Mouse (Mus musculus) midbrain, embryonic 10.5 days (tissue): ENCODE data around the gene Bcl2l2. TPM values are rescaled to one million over a fixed set of nuclear protein-coding genes. Genes with fewer than 3 reads are reported as not detected.

Experiments
- DNase-seq: peaks from one replicate; pipeline ENCODE4 v3.0.0-alpha.2; 2017; ENCODE audit warnings: low spot score
- H3K27ac ChIP-seq: fragments of 300-500 bp; sonication (generic); replicated peaks from 2 replicates; pipeline ENCODE4 v1.5.1; 2016; ENCODE audit warnings: mild to moderate bottlenecking
- H3K27me3 ChIP-seq: fragments of 300-500 bp; sonication (generic); 2 replicates; pipeline ENCODE4 v1.6.1; 2016; ENCODE audit warnings: low read depth, mild to moderate bottlenecking; ENCODE audit not compliant: poor library complexity, severe bottlenecking
- H3K36me3 ChIP-seq: fragments of 300-500 bp; sonication (generic); 2 replicates; pipeline ENCODE4 v1.6.1; 2016; ENCODE audit warnings: mild to moderate bottlenecking, moderate library complexity
- H3K4me1 ChIP-seq: fragments of 300-500 bp; sonication (generic); 2 replicates; pipeline ENCODE4 v1.6.1; 2016
- H3K4me3 ChIP-seq: fragments of 300-500 bp; sonication (generic); 2 replicates; pipeline ENCODE4 v1.5.1; 2016; ENCODE audit warnings: mild to moderate bottlenecking, moderate library complexity
- H3K9me3 ChIP-seq: fragments of 300-500 bp; sonication (generic); replicated peaks from 2 replicates; pipeline ENCODE4 v1.6.1; 2016; ENCODE audit warnings: mild to moderate bottlenecking
- WGBS: fragments of 180-500 bp; shearing (Covaris S2); methylation state at CpG from one replicate; pipeline ENCODE4 v1.1.7; 2016; 5-methylcytosine and 5-hydroxymethylcytosine counted together
- polyA plus RNA-seq: library from polyadenylated mRNA; unstranded; fragments of >200 nt; fragmentation: Nextera tagmentation; extraction: Ambion mirVana; gene quantifications from 2 replicates; pipeline ENCODE4 v1.2.1, GENCODE M21; 2016

Gene Bcl2l2
- polyA plus RNA-seq: 2.7 and 3.4 TPM in 2 replicates

DNA sequence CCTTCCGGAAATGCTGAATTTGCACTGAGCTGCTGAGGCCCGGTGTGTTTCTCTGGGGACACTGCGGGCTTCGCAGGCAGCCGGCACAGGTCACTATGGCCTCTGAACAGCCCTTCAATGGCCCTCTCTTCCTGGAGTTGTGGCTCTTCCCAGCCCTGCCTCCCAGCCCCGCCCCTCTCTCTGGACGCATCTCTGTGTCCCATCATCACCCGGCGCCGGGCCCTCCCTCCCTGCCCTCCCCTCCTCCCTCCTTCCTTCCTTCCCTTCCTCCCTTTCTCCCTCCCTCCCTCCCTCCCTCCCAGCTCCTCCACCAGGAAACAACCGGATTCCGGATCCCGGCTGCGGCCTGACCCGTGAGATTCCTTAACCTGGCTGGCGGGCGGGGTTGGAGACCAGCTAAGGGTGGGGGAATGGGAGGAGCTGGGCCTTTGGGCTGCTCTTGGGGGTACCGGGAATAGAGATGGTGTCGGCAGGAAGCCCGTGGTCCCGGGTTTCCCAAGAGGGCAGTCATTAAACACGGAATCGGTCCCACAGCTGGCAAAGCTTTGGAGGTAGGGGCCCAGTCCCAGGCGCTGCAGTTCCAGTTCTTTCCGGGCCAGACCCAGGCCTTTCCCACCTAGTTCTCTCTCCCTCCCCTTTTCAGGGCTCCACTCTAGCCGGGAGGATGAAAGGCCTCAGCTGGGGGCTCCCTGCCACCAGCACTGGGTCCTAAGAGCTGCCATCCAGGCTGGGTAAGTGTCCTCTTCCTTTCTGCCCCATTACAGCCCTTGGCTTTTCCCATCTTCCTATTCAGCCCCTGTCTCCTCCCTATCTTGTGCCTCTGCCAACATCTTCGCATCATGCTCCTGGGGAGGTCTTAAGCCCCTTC is at the start of gene Bcl2l2, which contains the start of gene Gm20521:
Bcl2l2 (plus strand) TSS at position 224 of the 868 bp plus-strand sequence.
Gm20521 (plus strand) TSS at position 288 of the 868 bp plus-strand sequence.
- peak within 1 kb of the TSS; percentile 76 for H3K4me3 ChIP-seq
- H3K27ac ChIP-seq: peak within 1 kb of the TSS; percentile 91
- DNase-seq: peak; percentile 89
- peaks cover 29% of the 10 kb centered on the region for H3K4me1 ChIP-seq
- peaks cover 25% of the 10 kb centered on the region for H3K36me3 ChIP-seq
- WGBS: 1% methylated on average over 27 of the region's 27 CpGs
- peaks cover 7% of the 10 kb centered on the region for H3K27me3 ChIP-seq
- H3K9me3 ChIP-seq: no peaks in the 10 kb centered on the region

DNA sequence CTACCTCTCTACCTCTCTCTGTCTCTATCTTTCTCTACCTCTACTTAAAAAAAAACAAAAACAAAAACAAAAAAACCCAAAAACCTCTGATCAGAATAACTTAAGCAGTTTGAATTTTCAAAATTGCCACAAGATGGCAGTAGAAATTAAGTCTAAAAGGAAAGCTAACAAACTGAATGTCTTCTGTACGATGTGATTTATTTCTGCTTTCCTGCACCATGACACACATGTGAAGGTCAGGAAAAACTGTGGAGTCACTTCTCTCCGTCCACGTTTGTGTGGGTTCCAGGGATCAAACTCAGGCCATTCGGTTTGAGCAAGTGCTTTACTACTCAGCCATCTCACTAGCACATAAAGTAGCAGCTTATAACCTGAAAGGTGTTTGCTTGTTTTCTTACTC is 39.7 kb upstream of the Bcl2l2 start:
- no peak for DNase-seq
- WGBS: 10% methylated on average over 4 of the region's 4 CpGs

GRCm38 (mm10) chr14:54855726-54856125 is 27.5 kb upstream of the Bcl2l2 start:
- H3K36me3 ChIP-seq: peaks cover 44% of the 10 kb centered on the region
- H3K27ac ChIP-seq: no peak overlapping the region
- DNase-seq: no peak
- no peak overlapping the region for H3K4me3 ChIP-seq
- WGBS: 94% methylated on average over 3 of the region's 3 CpGs
- no peaks in the 10 kb centered on the region for H3K27me3 ChIP-seq
- H3K9me3 ChIP-seq: no peaks in the 10 kb centered on the region
- H3K4me1 ChIP-seq: 0 out of 2 replicates have a peak, but pooled peaks cover 4% of the 10 kb centered on the region

More for the DNA sequence above, 39.7 kb upstream of the Bcl2l2 start:
- Histone ChIP-seq H3K27ac (no peak overlapping the region), H3K36me3 (no peaks in the 10 kb centered on the region), H3K4me1 (peaks cover 2% of the 10 kb centered on the region; the same call in 1 of the 2 replicates), H3K9me3 (no peaks in the 10 kb centered on the region), H3K27me3 (no peaks in the 10 kb centered on the region), H3K4me3 (no peak overlapping the region)

- 89% methylated on average over 7 of the region's 7 CpGs for WGBS
- Histone ChIP-seq H3K4me3 (no peak overlapping the region), H3K27me3 (no peaks in the 10 kb centered on the region), H3K4me1 (0 out of 2 replicates have a peak, but pooled peaks cover 4% of the 10 kb centered on the region), H3K27ac (no peak overlapping the region), H3K36me3 (peaks cover 44% of the 10 kb centered on the region), H3K9me3 (no peaks in the 10 kb centered on the region)
- DNase-seq: no peak
Measured at GRCm38 (mm10) chr14:54856703-54857102, 26.5 kb upstream of the Bcl2l2 start.

DNA sequence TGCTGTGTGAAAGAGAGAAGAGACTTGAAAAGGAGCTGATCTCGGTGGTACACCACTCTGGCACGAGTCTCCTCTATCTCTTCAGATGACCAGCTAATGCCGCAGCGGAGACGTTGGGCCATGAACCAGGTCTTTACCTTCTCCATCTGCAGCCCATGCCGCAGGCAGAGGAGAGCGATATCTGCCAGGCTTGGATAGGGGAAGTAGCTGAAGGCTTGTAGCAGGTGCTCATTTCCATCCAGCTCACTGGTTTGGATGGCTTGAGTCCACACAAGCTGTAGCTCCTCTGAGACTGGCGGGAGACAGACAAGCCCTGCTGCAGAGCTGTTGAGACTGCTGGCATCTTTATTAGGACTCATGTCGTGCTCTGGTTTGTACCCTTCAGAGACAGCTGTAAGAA is 25.3 kb upstream of the Bcl2l2 start:
- H3K27ac ChIP-seq: no peak overlapping the region
- WGBS: 89% methylated on average over 9 of the region's 9 CpGs
- DNase-seq: no peak

GRCm38 (mm10) chr14:54860511-54860910 is 22.7 kb upstream of the Bcl2l2 start:
- WGBS: 58% methylated on average over 2 of the region's 2 CpGs
- Histone ChIP-seq H3K36me3 (peaks cover 30% of the 10 kb centered on the region), H3K4me3 (no peak overlapping the region), H3K27me3 (no peaks in the 10 kb centered on the region), H3K4me1 (peaks cover 25% of the 10 kb centered on the region), H3K9me3 (no peaks in the 10 kb centered on the region), H3K27ac (no peak overlapping the region)
- peak; percentile 51 for DNase-seq

More for the DNA sequence above, 25.3 kb upstream of the Bcl2l2 start:
- Histone ChIP-seq H3K36me3 (peaks cover 44% of the 10 kb centered on the region), H3K4me3 (no peak overlapping the region), H3K9me3 (no peaks in the 10 kb centered on the region), H3K4me1 (peaks cover 12% of the 10 kb centered on the region), H3K27me3 (no peaks in the 10 kb centered on the region)

DNA sequence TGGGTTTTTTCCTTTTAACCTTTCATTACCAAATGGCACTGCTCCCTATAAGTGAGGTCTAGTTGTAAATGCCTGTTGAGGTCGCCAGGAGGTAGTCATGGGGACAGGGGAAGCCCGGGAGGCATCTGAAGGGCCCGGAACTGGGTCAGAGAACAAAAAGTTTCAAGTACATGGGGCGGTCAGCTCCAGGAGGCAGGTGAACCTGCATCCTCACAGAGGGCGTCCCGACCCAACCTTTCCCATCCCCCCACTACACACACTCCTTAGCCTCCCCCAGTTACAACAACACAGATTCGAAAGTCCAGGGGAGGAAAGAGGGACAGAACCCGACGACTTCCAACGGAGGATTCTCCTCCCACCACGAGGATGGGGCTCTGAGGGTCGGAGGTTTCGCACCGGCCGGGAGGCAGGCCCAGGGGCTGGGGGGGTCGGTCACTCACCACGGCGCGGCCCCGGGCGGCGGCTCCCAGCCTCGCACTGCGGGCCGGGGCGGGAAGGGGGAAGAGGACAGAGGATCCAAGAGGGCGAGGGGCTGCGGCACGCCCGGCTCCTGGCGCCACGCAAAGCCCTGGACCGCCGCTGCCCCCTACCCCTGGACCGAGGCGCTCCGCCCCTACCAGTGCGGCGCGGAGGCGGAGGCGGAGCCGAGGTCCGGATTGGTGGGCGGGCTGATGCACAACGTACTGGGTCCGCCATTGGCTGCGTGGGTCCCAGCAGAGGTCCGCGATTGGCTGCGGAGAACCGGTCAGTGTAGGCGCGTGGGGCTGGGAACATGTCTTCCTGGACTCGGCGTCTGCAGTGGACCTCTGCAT is 19.5 kb upstream of the Bcl2l2 start:
- H3K27me3 ChIP-seq: no peaks in the 10 kb centered on the region
- peaks cover 21% of the 10 kb centered on the region for H3K4me1 ChIP-seq
- peak; percentile 96 for DNase-seq
- under 1% methylated on average over 55 of the region's 56 CpGs for WGBS
- H3K27ac ChIP-seq: peak overlapping the region; percentile 96
- peak overlapping the region; percentile 86 for H3K4me3 ChIP-seq
- H3K36me3 ChIP-seq: peaks cover under 1% of the 10 kb centered on the region; the same call in 1 of the 2 replicates
- H3K9me3 ChIP-seq: no peaks in the 10 kb centered on the region

DNA sequence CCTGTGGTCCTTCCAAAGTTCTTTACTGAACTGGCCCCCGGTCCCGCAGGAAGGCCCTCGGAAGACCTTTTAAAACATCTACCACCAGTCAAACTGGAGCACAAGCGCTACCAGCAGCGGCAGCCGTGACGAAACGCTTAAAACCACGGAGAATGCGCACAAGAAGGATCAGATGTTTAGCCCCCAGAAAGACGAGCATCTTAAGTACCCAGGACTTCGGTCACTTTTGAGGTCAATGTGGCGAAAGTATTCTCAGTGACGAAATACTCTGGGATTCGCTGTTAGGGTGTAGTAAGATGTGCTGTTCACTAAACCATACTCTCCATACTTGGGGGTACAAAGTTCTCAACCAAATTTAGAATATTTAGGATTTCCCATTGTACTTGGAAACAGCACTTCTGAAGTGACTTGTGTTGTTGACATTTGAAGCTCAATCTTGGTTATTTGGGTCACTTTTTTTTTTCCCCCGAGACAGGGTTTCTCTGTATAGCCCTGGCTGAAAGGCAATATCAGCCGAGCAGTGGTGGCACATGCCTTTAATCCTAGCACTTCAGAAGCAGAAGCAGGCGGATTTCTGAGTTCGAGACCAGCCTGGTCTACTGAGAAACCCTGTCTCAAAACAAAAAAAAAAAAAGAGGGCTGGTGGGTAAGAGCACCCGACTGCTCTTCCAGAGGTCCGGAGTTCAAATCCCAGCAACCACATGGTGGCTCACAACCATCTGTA is 18.7 kb upstream of the Bcl2l2 start:
- Histone ChIP-seq H3K27ac (peak overlapping the region; percentile 96), H3K9me3 (no peaks in the 10 kb centered on the region), H3K36me3 (no peaks in the 10 kb centered on the region), H3K27me3 (no peaks in the 10 kb centered on the region), H3K4me3 (peak overlapping the region; percentile 86), H3K4me1 (peaks cover 21% of the 10 kb centered on the region)
- no peak for DNase-seq
- WGBS: 18% methylated on average over 21 of the region's 21 CpGs

GRCm38 (mm10) chr14:54865626-54866025 is 17.6 kb upstream of the Bcl2l2 start:
- WGBS: 86% methylated on average over 5 of the region's 5 CpGs
- Histone ChIP-seq H3K9me3 (no peaks in the 10 kb centered on the region), H3K27ac (no peak overlapping the region), H3K27me3 (no peaks in the 10 kb centered on the region), H3K4me3 (no peak overlapping the region), H3K4me1 (peaks cover 21% of the 10 kb centered on the region), H3K36me3 (no peaks in the 10 kb centered on the region)
- no peak for DNase-seq

DNA sequence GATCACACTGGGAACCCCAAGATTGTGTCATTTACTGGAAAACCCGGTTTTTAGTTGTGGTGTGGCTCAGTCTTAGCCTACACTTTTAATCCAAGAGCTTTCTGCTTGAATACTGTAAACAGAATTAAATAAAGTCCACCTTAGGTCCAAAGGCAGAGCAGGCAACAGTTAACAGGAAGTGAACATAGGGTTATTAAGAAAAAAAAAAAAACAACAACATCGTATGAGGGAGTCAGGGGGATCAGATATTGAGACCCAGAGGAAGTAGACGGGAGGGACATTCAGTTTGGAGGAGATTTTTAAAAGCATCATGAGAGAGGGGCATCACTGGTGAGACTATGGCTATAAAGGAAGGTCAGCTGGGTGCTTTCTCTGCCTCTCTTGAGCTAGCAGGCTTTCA is 16.9 kb upstream of the Bcl2l2 start:
- H3K36me3 ChIP-seq: no peaks in the 10 kb centered on the region
- WGBS: 76% methylated on average over 3 of the region's 3 CpGs
- H3K9me3 ChIP-seq: no peaks in the 10 kb centered on the region
- no peak overlapping the region for H3K4me3 ChIP-seq
- H3K27me3 ChIP-seq: no peaks in the 10 kb centered on the region
- peaks cover 21% of the 10 kb centered on the region for H3K4me1 ChIP-seq
- DNase-seq: no peak
- no peak overlapping the region for H3K27ac ChIP-seq

DNA sequence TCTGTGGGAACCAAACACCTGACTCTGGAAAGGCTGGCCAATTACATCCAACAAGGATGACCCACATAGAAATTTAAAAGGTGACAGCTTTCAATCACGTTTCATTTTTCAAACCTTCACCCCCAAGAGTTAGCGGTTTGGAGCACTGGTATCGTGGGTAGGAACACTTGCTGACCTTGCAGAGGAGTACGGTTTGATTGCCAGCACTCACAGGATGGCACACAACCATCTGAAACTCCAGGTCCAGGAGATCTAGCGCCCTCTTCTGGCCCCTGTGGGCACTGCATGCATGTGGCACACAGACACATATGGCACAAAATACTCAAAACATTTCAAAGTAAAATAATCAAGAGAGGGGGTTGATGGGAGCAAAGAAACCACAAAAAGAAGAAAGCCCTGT is 16.2 kb upstream of the Bcl2l2 start:
- 55% methylated on average over 5 of the region's 5 CpGs for WGBS
- DNase-seq: peak; percentile 26
- Histone ChIP-seq H3K4me3 (no peak overlapping the region), H3K27me3 (no peaks in the 10 kb centered on the region), H3K36me3 (no peaks in the 10 kb centered on the region), H3K4me1 (peaks cover 21% of the 10 kb centered on the region), H3K9me3 (no peaks in the 10 kb centered on the region), H3K27ac (no peak overlapping the region)

- 86% methylated on average over 4 of the region's 4 CpGs for WGBS
- no peak for DNase-seq
- no peaks in the 10 kb centered on the region for H3K36me3 ChIP-seq
- H3K27ac ChIP-seq: no peak overlapping the region
- no peaks in the 10 kb centered on the region for H3K27me3 ChIP-seq
- H3K4me3 ChIP-seq: no peak overlapping the region
- no peaks in the 10 kb centered on the region for H3K9me3 ChIP-seq
- peaks cover 11% of the 10 kb centered on the region for H3K4me1 ChIP-seq
Measured at GRCm38 (mm10) chr14:54868026-54868425, 15.2 kb upstream of the Bcl2l2 start.
